Mouse (Mus musculus) left cerebral cortex, adult 18-20 months (tissue): ENCODE data around the gene Cpox. TPM values are rescaled to one million over a fixed set of nuclear protein-coding genes. Genes with fewer than 3 reads are reported as not detected.
"Not testable (repeated sequence)": the region's sequence is repeated elsewhere in the genome, so short reads cannot be mapped to it uniquely, and the experiment has no call there.

Source experiments
- DNase-seq, 2 experiments: peaks; one replicate each; pipeline ENCODE4 v3.0.0; 2021 to 2022; ENCODE audit warnings: low spot score in 2 of 2, mixed read lengths in 1 of 2
- long read RNA-seq, 2 experiments: library from polyadenylated mRNA; stranded (forward); transcript quantifications; one replicate each; pipeline ENCODE4 v2.0.0; 2021
- total RNA-seq, 2 experiments: library from RNA; stranded (reverse); gene quantifications; 2 replicates each; pipeline ENCODE4 v1.2.3; 2021

The Cpox gene
- total RNA-seq, result 10 to 100 TPM; 38.9 to 40.6 TPM
- long read RNA-seq, experiment 1, transcript Cpox-201 (7 exons, 3,097 nt), result major isoform, 30 of 38 reads
- long read RNA-seq, experiment 1, partial matches to known transcripts, result 1 of 38 reads
- long read RNA-seq, experiment 1, other reads (novel, unspliced or antisense), result 7 of 38 reads
- long read RNA-seq, experiment 2, transcript Cpox-201 (7 exons, 3,097 nt), result major isoform, 19 of 20 reads
- long read RNA-seq, experiment 2, partial matches to known transcripts, result 1 of 20 reads
- long read RNA-seq, experiment 2, other reads (novel, unspliced or antisense), result 0 of 20 reads

DNA sequence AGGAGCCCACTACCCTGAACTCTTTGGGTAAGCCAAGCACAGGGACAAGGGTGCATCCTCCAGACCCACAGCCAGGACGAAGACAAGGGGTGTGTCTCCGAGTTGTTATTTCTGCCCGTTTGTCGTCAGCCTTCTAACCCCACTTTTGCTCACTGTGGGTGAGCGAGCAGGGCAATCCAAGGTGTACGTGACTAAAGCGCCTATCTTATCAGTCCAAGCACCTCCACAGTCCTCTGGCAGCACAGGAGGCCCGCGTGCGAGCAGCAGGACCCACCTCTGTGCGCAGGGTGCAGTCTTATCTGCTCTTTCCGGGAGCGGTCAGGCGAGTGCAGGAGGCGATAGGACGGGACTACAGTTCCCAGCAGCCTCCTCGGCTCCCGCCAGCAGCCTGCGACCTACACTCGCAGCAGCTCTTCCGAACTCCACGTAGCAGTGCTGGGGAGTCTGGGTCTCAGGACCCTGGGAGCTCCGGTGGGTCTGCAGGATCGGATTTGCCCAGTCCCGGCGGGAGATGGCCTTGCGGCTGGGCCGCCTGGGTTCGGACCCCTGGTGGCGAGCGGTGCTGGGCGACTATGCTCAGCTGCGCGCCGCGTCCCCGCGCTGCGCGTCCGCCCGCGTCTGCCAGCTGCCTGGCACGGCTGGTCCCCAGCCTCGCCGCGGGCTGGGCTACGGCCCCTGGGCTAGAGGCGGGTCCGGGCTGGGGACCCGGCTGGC is at the start of gene Cpox:
TSS of gene Cpox (plus strand) at position 376 of the 714 bp plus-strand sequence.
- peak; percentile 72 to 88 for DNase-seq

DNA sequence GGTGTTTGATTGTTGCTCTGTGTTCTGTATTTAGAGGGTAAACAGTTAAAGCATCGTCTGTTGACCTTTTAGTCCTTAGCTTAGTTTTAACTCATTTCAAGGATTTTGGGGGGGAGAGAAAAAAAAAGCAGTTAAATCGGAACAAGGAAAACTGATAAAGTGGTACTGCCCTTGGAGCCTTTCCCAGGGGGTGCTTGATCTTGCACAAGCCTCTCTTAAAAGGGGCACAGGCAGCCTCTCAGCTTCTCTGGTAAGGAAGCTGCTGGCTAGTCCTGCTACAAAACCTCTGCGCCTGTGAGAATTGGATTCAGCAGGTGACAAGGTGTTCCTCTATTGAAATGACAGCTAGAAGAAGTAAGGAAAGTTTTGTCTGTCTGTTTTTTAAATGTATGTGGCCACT is 47.7 kb upstream of the Cpox start:
- no peak for DNase-seq

DNA sequence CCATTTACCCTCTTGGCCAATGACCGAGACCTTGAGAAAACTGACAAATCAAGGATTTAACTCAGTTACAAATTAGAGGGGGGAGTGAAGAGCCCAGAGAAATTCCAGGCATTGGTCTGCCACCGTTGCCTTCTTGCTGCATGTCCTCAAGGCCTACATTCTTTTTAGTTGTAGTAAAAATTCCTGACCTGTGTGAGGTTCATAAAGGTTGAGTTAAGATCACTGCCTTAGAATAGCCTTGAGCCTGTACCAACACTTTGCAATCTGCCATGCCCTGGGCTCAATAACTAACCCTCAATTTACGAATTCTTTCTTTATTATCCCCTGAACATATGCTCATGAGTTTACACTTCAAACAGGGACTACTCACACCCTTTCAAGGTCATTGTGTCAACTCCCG is 47.0 kb upstream of the Cpox start:
- DNase-seq, result no peak

DNA sequence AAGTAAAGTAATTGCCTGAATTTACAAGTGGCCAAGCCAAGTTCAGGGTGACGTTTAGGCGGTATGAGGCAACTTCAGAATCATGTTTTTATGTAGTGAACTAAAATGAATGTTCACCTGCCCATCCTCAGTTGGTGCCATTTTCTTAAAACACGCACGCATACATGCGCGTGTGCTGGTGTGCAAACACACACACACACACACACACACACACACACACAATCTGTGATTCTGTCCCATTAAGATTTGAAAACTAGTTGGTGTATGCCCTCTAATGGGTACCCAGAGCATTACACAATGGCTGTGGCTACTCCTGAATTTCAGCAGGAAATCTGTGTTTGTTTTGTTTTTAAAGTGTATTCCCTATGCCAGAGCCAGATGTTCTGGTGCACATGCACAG is 46.1 kb upstream of the Cpox start:
- DNase-seq, result peak; percentile 29 to 47

DNA sequence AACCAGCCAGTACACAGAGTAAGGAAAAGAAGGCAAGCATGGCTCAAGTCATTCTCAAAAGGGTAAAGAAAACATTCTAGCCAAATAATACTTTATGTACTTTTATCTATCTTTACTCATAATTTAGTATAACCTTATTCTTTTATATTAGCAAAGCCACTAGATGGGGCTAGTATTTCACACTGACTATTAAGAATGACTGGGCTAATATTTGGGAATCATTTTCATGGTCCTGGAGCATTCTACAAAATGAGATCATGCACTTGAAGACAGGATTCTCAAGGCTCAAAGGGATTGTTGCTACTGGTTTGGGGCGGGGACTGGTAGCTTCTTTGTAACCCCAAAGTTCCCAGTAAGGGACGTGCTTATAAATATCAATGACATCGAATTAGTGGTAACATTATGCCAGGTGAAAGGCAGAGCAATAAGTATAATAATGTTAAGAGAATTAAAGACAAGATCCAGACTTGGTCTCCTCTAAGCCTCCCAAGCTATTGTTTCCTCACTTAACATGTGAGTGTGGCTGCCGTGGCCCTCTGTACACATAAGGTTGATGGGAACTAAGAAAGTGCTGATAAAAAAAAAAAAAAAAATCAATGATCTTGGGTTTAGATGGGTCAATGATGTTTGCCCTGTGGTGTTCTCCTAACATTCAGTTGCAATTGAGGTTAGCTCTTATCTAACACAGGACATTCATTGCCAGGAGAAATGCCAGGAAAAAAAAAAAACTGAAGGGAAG is 42.3 kb upstream of the Cpox start:
- no peak for DNase-seq

DNA sequence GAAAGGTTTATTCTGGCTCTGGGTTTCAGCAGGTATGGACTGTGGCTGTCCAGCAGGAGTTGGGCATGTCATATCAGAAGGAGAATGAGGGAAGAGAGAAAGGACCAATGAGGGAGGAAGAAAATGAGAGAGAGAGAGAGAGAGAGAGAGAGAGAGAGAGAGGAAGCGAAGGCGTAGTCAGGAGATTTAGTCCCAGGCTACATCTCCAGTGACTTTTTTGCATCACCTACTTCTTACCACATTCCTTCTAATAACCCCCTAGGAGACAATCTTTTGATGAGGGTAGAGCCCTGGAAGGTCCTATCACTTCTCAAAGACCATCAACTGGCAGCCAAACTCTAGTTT is 41.8 kb upstream of the Cpox start:
- no peak for DNase-seq

DNA sequence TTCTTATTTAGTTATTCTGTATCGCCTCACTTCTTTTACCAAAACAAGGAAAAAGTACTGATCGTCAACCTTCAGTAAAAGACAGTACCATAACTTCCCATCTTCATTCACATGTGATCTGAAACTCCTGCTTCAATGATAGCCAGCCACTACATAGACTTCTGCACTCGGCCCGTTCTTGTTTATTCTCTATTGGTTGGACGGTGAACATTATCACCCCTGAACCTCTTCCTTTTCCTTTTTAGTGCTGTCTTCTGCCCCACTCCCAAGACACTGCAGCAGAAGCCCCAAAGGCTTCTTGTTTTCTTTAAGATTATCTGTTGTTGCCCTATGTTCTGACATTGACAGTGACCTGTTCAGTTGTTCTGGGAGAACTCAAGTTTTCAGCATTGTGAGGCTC is 41.1 kb upstream of the Cpox start:
- DNase-seq, result no peak

DNA sequence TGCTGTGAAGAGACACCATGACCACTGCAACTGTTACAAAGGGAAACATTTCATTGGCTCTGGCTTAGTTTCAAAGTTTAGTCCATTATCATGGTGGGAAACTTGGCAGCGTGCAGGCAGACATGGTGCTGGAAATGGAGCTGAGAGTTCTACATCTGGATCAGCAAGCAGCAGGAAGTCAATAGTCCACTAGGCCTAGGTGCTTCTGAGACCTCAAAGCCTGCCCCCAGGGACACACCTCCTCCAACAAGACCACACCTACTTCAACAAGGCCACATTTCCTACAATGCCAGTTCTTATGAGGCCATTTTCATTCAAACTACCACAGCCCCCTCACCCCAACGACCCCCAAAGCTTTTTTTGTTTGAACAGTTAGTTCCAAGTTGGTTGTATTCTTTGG is 40.4 kb upstream of the Cpox start:
- DNase-seq, result no peak

DNA sequence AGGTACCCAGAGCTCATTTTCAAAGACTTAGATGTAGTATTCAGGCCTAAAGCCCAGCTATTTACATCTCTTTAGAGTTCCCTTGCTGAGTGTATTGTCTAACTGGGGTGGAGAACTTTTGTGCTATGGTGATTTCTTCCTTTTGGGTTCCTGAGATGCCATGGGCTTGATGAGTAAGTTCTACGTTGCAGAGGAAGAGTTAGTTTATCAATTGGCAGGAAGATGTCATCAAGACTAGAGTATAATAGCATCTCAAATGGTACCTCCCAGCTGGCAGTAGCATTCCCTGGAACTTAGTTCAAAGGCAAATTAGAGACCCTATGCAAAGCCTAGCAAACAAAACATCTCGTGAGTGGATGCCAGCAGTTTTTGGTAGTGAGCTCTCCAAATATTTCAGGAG is 34.2 kb upstream of the Cpox start:
- no peak for DNase-seq

DNA sequence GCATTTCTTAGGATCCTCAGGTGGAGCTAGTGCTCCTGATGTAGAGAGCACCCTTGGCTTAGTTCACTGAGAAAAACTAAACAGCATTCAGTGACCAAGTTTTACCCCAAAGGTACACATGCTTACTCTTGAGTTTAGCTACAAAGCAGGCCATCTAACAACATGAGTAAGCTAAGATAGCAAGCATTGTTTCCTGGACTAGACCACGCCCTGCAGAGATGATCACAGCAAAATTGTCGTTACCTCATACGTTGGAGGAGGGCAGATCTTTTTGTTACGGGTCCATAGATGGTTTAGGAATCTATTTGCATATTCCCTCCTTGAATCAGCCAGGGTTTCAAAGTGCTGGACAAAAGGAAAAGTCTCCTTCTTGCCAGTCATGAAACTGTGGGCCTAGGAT is 32.6 kb upstream of the Cpox start:
- DNase-seq, result no peak

DNA sequence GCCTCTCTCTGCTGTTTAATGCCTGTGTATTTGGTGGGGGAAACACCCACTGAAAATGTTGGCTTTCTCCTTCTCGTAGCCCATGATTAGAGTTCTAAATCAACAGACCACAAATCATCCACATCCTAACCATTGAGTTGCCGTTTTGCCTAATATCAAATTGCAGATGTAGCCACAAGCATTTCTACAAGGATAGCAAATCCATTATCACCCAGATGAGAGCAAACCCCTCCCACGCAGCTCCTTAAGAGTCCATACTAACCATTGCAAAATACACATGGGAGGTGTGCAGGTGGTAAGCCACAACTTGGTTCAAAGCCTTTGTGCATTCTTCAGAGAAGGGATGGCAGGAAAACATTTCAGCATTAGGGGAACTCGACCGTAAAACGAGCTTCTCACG is 32.1 kb upstream of the Cpox start:
- no peak for DNase-seq

DNA sequence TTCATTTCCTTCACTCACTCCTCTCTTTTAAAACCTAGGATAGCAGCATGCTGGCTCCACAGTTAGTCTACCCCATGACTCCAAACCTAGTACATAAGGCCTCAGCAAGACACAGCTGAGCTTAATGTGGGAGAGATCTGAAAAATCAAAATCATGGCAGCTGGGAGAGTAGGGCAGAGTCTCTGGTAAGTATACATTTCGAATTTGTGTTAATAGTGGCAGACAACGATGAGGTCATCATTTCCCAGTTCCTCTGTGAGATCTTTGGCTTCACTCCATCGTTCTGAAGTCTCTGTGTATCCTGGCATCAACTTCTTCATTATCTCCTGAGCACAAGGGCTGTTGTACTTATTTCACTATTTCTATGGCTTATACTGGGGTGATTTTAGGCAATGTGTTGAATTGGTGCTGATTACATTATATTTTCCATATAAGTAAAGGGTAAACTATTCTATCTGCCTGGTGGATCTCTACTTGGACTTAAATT is 31.4 kb upstream of the Cpox start, which contains the start of gene E330017A01Rik:
TSS of gene E330017A01Rik (minus strand) at position 51 of the 487 bp plus-strand sequence.
- DNase-seq, result no peak

DNA sequence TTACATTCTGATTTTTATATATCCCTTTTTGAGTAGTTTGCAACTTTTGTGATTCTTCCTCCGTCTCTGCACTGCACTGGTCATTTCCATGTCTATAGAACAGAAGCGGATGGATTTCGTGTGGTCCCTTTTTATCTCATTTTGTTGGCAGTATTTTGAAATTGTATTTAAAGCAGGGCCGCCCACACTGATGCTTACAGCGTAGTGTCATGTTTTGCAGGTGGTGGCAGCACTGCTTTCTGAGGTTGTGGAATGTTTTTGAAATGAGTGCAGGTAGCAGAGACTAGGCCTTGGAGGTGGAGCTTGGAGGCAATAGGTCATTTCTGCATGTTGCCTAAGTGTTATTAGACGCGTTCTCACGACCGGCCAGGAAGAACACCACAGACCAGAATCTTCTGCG is 20.1 kb upstream of the Cpox start:
- DNase-seq, result no peak

DNA sequence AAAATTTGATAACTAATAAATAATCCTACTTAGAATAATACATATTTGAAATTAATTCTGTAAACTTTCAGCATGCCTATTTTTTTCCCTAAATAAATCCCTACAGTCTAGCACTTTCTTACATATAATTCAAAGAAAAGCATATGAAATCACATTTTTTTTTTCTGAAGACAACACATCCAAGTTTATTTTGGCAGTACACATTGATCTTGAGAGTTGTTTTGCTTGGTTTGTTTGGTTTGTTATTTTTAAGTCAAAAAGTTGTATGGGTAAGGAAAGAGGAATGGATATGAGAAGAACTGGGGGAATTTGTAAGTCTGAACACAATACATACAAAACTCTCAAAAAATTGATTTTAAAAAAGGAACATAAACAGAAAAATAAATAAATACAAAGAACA is 14.3 kb upstream of the Cpox start:
- DNase-seq, result no peak

DNA sequence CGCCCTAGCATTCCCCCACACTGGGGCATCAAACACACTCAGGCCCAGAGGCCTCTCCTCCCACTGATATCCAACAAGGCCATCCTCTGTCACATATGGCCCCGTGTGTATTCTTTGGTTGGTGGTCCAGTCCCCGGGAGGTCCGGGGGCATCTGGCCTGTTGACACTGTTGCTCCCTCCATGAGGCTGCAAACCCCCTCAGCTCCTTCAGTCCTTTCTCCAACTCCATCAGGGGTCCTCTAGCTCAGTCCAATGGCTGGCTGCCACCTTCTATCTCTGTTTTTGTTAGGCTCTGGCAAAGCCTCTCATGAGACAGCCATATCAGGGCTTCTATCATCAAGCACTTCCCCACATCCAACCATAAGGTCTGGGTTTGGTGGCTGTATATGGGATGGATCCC is 13.6 kb upstream of the Cpox start:
- DNase-seq, result no peak

DNA sequence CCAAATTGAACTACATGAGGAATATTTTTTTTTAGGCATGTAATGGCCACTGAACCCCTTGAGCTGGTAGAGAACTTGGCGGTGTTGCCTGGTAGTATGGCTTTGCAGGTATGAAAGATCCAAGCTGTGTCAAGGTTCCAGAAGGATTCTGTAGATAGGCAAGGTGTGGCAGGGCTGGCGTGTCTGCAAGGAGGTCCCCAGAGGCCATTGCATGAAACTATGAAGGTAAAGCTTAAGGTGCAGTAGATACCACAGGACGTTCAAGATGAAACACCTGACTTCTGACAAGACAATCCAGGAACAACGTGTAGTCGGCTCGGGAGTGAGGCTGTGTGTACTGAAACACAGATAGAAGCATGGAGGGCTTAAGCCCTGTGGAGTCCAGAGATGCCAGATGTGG is 11.4 kb upstream of the Cpox start:
- no peak for DNase-seq

DNA sequence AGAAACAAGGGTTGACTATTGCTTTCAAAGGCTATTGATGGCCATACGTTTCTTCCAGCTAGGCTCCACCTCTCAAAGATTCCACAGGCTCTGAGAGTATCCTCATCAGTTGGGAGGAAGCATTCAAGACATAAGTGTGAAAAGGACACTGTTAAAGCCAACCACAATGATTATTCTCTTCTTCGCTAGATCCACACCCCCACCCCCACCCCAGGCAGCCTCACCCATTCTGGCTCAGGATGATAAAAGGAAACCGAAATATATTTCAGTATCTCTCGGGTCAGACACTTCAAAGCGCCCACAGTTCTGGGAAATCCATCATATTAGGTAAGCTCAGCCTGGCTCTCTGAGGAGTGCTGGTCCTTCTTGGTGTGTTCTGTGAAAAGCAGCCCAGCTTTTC is 8.3 kb upstream of the Cpox start:
- DNase-seq, result no peak

DNA sequence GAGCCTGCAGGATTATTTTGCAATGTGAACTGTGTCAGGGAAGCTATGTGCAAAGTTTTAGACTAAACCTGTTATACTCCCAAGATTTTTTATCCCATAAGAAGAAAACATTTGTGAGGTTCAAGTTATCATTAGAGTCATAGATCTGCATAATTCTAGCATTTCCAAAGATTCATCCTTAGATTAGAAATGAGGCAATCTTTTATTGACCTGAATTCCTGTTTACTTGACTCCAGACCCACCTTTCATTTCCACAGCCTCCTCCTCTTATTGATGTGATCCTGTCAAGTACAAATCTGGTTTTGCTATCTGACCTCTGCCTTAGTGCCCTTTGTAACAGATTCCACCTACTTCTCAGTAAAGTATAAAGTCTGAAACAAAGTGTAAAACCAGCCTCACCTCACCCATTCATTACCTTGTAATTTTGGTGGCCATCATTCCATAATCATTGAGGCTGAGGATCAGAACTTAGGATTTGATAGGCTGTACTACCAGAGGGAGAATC is 7.8 kb upstream of the Cpox start:
- no peak for DNase-seq

DNA sequence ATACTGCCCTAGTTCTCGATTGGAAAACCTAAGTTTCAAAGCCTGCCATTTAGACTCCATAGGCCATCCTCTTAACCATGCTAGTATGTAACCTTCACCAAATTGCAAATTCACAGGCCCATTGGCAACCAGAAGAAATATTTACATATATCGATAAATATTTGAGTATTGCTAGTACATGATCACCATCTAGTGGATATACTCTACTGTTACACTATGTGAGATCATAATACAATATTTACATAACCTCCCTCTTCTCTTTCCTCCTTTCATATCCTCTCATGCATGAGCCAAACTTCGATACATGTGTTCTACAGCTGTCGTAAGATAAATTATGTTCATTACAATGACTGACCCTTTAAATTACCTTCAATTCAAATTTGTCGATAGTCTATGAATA is 7.1 kb upstream of the Cpox start:
- no peak for DNase-seq

DNA sequence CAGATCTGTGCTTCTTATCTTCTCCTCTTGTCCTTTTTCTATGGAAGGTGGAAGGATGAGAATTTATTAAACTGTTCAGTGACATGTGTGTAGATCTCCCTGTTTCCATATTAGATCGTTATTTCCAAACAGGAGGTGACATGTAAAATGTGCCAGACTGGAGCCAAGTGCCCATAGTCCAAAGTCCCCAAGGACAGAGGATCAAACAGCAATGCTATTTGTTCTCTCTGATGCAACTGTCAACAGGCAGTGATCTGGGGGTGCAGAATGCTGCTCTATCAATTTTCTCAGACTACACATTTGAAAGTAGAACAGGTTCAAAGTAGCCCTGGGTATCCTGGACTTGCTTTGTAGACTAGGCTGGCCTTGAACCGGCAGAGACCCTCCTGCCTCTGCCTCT is 6.3 kb upstream of the Cpox start:
- no peak for DNase-seq

DNA sequence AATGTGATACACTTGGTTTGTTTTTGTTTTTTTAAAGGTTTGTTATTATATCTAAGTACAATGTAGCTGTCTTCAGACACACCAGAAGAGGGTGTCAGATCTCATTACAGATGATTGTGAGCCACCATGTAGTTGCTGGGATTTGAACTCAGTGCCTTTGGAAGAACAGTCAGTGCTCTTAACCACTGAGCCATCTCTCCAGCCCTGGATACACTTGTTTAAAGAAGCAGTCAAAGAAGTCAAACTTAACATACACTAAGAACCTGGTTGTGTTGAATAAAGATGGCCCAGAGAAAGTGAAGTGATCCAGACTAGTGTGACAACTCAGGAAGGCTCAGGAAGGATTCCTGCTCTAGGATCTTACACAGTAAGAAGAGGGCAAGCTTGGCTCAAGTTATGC is 5.0 kb upstream of the Cpox start:
- DNase-seq, result not testable (repeated sequence)

DNA sequence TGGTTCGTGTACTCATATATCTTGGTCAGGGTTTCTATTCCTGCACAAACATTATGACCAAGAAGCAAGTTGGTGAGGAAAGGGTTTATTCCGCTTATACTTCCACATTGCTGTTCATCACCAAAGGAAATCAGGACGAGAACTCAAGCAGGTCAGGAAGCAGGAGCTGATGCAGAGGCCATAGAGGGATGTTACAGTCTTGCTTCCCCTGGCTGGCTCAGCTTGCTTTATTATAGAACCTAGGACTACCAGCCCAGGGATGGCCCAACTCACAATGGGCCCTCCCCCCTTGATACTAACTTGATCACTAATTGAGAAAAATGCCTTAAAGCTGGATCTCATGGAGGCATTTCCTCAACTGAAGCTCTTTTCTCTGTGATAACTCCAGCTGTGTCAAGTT is 3.4 kb upstream of the Cpox start:
- DNase-seq, result not testable (repeated sequence)
